Mouse (Mus musculus): ENCODE results near the gene Slc25a34.

The Slc25a34 gene

GRCm38 (mm10) chr4:141581051-141581450, 42.6 kb downstream of the Slc25a34 start:
- no peak for DNase-seq (ENCODE audit: low spot score)

DNA sequence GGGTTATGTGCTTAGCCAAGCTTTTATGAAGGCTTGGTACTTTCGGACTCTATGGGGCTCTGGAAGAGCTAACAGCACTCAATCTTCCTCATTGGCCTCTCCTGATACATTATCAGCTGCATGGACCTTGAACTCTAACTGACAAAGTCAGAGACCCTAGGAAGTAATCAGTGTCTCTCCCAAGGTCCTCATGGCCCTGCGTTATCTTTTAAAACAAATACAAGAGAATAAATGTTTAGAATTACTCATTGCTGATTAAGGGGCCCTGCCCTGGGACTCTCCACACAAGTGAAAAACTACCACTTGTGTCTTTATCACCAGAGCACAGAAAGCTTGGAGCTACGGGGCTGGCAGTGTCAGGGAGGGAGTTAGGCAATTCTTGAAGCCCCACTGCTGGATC, 44.8 kb downstream of the Slc25a34 start:
- no peak for DNase-seq (ENCODE audit: low spot score)

GRCm38 (mm10) chr4:141576877-141577276, 46.7 kb downstream of the Slc25a34 start:
- DNase-seq (ENCODE audit: low spot score): no peak

- no peak for DNase-seq (ENCODE audit: low spot score)
Observed at GRCm38 (mm10) chr4:141576404-141576803, 47.2 kb downstream of the Slc25a34 start.

- DNase-seq (ENCODE audit: low spot score): peak; percentile 78
Observed at GRCm38 (mm10) chr4:141574789-141575702, 48.6 kb downstream of the Slc25a34 start.

- no peak for DNase-seq (ENCODE audit: low spot score)
Observed at GRCm38 (mm10) chr4:141573359-141573966, 50.2 kb downstream of the Slc25a34 start.

DNA sequence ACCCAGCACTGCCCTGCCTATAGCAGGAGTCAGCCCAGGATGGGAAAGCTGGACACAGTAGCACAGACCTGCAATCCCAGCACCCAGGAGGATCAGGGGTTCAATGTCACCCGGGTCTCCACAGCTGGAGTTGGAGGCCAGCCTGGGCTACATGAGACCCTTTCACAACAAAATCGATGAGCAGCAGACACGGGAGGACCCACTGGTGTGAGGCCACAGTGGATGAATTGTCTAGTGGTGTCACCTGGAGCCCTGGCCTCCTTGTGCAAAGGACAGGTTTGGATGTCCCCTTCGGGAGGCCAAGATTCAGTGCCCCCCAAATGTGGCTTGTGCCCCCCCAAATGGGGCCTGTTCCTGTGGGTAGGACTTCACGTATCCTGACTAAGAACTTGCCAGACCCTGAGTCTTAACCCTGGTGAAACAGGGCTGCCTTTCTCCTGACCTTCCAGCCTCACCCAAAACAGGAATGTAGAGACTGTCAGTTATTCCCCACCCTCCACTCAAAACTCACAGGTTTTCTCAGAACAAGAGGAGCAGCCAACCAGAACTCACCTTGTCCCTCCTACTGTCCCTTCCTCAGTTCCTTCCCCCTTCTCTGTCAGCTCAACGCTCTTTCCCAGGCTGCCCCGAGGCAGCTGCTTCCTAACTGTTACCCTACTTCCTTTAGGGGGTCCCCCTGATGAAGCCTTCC, 50.8 kb downstream of the Slc25a34 start:
- DNase-seq (ENCODE audit: low spot score): no peak

- no peak for DNase-seq (ENCODE audit: low spot score)
Observed at GRCm38 (mm10) chr4:141571934-141572333, 51.7 kb downstream of the Slc25a34 start.

DNA sequence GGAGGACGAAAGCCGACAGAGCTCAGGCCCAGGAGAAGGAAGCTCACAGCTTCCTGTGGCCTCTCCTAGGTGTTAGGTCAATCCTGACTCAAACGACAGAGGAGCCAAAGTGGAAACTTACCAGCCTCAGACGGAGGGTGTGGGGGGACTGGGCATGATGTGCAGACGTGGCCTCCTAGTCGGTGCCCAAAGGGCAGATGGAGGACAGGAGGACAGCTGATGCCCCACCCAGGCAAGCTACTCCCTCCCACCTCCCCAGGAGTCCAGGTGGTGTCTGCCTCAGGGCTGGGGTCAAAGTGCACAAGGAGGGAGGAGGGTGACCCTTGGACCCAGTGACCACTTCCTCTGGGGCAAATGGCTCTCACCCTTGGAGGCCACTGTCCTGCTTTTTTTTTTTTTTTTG, 52.3 kb downstream of the Slc25a34 start:
- no peak for DNase-seq (ENCODE audit: low spot score)

GRCm38 (mm10) chr4:141570821-141571220, 52.8 kb downstream of the Slc25a34 start:
- no peak for DNase-seq (ENCODE audit: low spot score)

GRCm38 (mm10) chr4:141570004-141570403, 53.6 kb downstream of the Slc25a34 start:
- DNase-seq (ENCODE audit: low spot score): no peak

GRCm38 (mm10) chr4:141568966-141569365, 54.7 kb downstream of the Slc25a34 start:
- no peak for DNase-seq (ENCODE audit: low spot score)
